Mouse (Mus musculus) bone marrow, adult 2 months (tissue): ENCODE measurements around the gene Pdcl.

Source experiments
- CTCF ChIP-seq: fragments of 200-500 bp; IDR thresholded peaks from 2 replicates; pipeline ENCODE4 v1.5.1; 2011; ENCODE audit warnings: low read length, control low read depth; ENCODE audit not compliant: control insufficient read depth, insufficient read depth
- POLR2A ChIP-seq: fragments of 200-500 bp; IDR thresholded peaks from 2 replicates; pipeline ENCODE4 v1.6.1; 2011; ENCODE audit warnings: low read depth, mild to moderate bottlenecking, control low read depth, low read length, borderline replicate concordance; ENCODE audit not compliant: control insufficient read depth

GRCm38 (mm10) chr2:37355571-37355970 is 3.6 kb downstream of the Pdcl start:
- TF ChIP-seq CTCF (no peak), POLR2A (no peak)
